In the genomic region with DNA sequence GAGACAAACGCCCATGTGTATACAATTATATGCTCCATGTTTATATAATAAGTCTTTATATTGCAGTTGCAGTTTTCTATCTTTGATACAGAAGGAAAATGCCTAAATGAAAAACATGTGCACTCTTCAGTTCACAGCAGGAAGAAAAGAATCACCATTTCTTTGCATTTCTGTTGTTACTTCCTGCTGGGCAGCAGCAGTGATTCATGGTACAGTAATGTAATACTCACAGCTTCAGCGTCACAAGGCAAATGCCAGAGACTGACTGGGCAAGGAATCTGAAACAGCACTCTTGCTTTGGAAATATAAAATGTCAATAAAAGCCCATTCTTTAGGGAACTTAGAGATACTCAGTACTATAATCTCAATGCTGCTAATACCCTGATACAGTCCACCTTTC, we compare ENCODE assay signal across 22 mouse cellular contexts. TPM values are rescaled to one million over a fixed set of nuclear protein-coding genes. Genes with fewer than 3 reads are reported as not detected.
DNase-seq lines count a peak whose midpoint lies in the region; ATAC-seq and TF ChIP-seq lines count a peak whose summit lies in the region.
"Had no signal": no experiment of that assay in that cellular context is flagged by ENCODE, and none has a peak within 500 bp of the region (broad histone marks: within the 10 kb centered on the region; RNA-seq: fewer than 3 reads in every experiment).

No protein-coding gene starts in this region.

- H3K27ac ChIP-seq in embryonic facial prominence, embryonic 13.5 days: peak overlapping the region; percentile 22
- no peak overlapping the region for H3K27ac ChIP-seq in limb, embryonic 14.5 days (replicated peaks; ENCODE audit: low read depth, low read length)
- H3K27ac ChIP-seq: hindbrain, embryonic 12.5 days; liver, embryonic 15.5 days; midbrain, embryonic 15.5 days; neural tube, embryonic 12.5 days had no signal

- H3K9me3 ChIP-seq in embryonic facial prominence, embryonic 13.5 days: 0 out of 2 replicates have a peak, but pooled peaks cover 3% of the 10 kb centered on the region
- H3K9me3 ChIP-seq in limb, embryonic 14.5 days (ENCODE audit: control insufficient read depth, low read length): no peaks in the 10 kb centered on the region; the same call in 1 of the 2 replicates
- H3K9me3 ChIP-seq: liver, embryonic 15.5 days; midbrain, embryonic 15.5 days; neural tube, embryonic 12.5 days had no signal

- WGBS in embryonic facial prominence, embryonic 13.5 days: 17% methylated on average over 2 of the region's 2 CpGs
- 21% methylated on average over 2 of the region's 2 CpGs for WGBS in limb, embryonic 14.5 days

- peaks cover 24% of the 10 kb centered on the region for H3K4me1 ChIP-seq in embryonic facial prominence, embryonic 13.5 days
- H3K4me1 ChIP-seq in limb, embryonic 14.5 days (ENCODE audit: control insufficient read depth, insufficient read depth, low read length): no peaks in the 10 kb centered on the region
- H3K4me1 ChIP-seq: hindbrain, embryonic 12.5 days; neural tube, embryonic 12.5 days had no signal

- H3ac ChIP-seq in C2C12 (ENCODE audit: control insufficient read depth, insufficient read length, low read depth): no peak overlapping the region

- no peak overlapping the region for H3K4me2 ChIP-seq in embryonic facial prominence, embryonic 13.5 days
- no peak overlapping the region for H3K4me2 ChIP-seq in limb, embryonic 14.5 days (replicated peaks; ENCODE audit: low read depth, low read length, severe bottlenecking)
- H3K4me2 ChIP-seq: hindbrain, embryonic 12.5 days; liver, embryonic 15.5 days; midbrain, embryonic 15.5 days; neural tube, embryonic 12.5 days had no signal

- no peak for TF ChIP-seq CTCF in C2C12 (IDR thresholded peaks at IDR 0.05; ENCODE audit: control insufficient read depth, insufficient read depth, insufficient read length)

- no peak for DNase-seq in frontal cortex, postnatal 36 days (ENCODE audit: low spot score in 2 of 2)
- DNase-seq in limb, embryonic 14.5 days (ENCODE audit: low spot score): peak; percentile 68
- no peak for DNase-seq in gastrocnemius, adult 18-20 months (ENCODE audit: low spot score)
- DNase-seq in layer of hippocampus, adult 8-10 months (ENCODE audit: low spot score in 2 of 2): no peak
- DNase-seq in spleen, adult 18-20 months: no peak
- DNase-seq: cerebellum, adult 11 months; cerebellum, postnatal 25 days; forebrain, postnatal 0 days; heart, adult 18-20 months; kidney, adult 18-20 months; kidney, postnatal 36 days; right cerebral cortex, postnatal 4 days; thymus, adult 2 months had no signal

- no peak overlapping the region for H3K4me3 ChIP-seq in C2C12 (ENCODE audit: insufficient read depth, poor library complexity, severe bottlenecking)
- no peak overlapping the region for H3K4me3 ChIP-seq in embryonic facial prominence, embryonic 13.5 days
- H3K4me3 ChIP-seq in limb, embryonic 14.5 days (replicated peaks; ENCODE audit: low read length): no peak overlapping the region
- H3K4me3 ChIP-seq: hindbrain, embryonic 12.5 days; liver, embryonic 15.5 days; midbrain, embryonic 15.5 days; neural tube, embryonic 12.5 days had no signal

- H3K27me3 ChIP-seq in C2C12 (ENCODE audit: control insufficient read depth, insufficient read depth, insufficient read length): no peaks in the 10 kb centered on the region
- H3K27me3 ChIP-seq in embryonic facial prominence, embryonic 13.5 days: no peaks in the 10 kb centered on the region
- no peaks in the 10 kb centered on the region for H3K27me3 ChIP-seq in limb, embryonic 14.5 days (ENCODE audit: control insufficient read depth, insufficient read depth, low read length)
- H3K27me3 ChIP-seq: hindbrain, embryonic 12.5 days; liver, embryonic 15.5 days; midbrain, embryonic 15.5 days; neural tube, embryonic 12.5 days had no signal

- no peak overlapping the region for H3K9ac ChIP-seq in embryonic facial prominence, embryonic 13.5 days
- H3K9ac ChIP-seq in limb, embryonic 14.5 days (ENCODE audit: low read depth, low read length, severe bottlenecking): no peak overlapping the region
- H3K9ac ChIP-seq: forebrain, postnatal 0 days; hindbrain, embryonic 12.5 days; liver, embryonic 15.5 days; midbrain, embryonic 15.5 days; neural tube, embryonic 12.5 days had no signal

- TF ChIP-seq POLR2A in limb, embryonic 14.5 days (IDR thresholded peaks at IDR 0.05; ENCODE audit: borderline replicate concordance, extremely low read depth, insufficient read depth, insufficient read length): no peak

- no peaks in the 10 kb centered on the region for H3K79me2 ChIP-seq in C2C12 (ENCODE audit: control insufficient read depth, insufficient read depth)

- H3K79me3 ChIP-seq in C2C12 (ENCODE audit: low read depth): no peaks in the 10 kb centered on the region

- ATAC-seq in frontal cortex, adult (ENCODE audit: low TSS enrichment): peak; percentile 34; the same call in 1 of the 2 replicates
- no peak for ATAC-seq in embryonic facial prominence, embryonic 13.5 days (ENCODE audit: insufficient number of reproducible peaks, insufficient read depth, low FRiP score, low TSS enrichment, low read depth)
- ATAC-seq in limb, embryonic 14.5 days (ENCODE audit: low FRiP score, low read depth): peak; percentile 26; the same call in 1 of the 2 replicates
- ATAC-seq: activated CD4-positive, CD25-positive, alpha-beta regulatory T cell, adult 4 months; CD4-positive, CD25-positive, alpha-beta regulatory T cell, adult 4 months; forebrain, postnatal 0 days; midbrain, embryonic 15.5 days had no signal

- no peaks in the 10 kb centered on the region for H3K36me3 ChIP-seq in C2C12 (ENCODE audit: control insufficient read depth, insufficient read depth)
- no peaks in the 10 kb centered on the region for H3K36me3 ChIP-seq in embryonic facial prominence, embryonic 13.5 days
- H3K36me3 ChIP-seq in limb, embryonic 14.5 days (ENCODE audit: control insufficient read depth, insufficient read depth, low read length): no peaks in the 10 kb centered on the region
- H3K36me3 ChIP-seq: hindbrain, embryonic 12.5 days; liver, embryonic 15.5 days; midbrain, embryonic 15.5 days; neural tube, embryonic 12.5 days had no signal

TF ChIP-seq in C2C12, 6 proteins besides CTCF, POLR2A, EP300 and RAD21:
- TF ChIP-seq USF1 (IDR thresholded peaks at IDR 0.05; ENCODE audit: low read depth): no peak
- TF ChIP-seq MAX (IDR thresholded peaks at IDR 0.05): peak; percentile 77
- no peak for TF ChIP-seq MYOD1 (IDR thresholded peaks at IDR 0.05; ENCODE audit: control insufficient read depth, insufficient read length, low read depth)
- no peak for TF ChIP-seq CEBPB (IDR thresholded peaks at IDR 0.05; ENCODE audit: low read depth)
- TF ChIP-seq MYOG (IDR thresholded peaks at IDR 0.05; ENCODE audit: control insufficient read depth, extremely low read depth, insufficient read length): no peak
- peak; percentile 66 for TF ChIP-seq FOSL1 (IDR thresholded peaks at IDR 0.05; ENCODE audit: insufficient read depth, low read length, poor library complexity, severe bottlenecking)

RNA-seq across cellular contexts. Expression of gene Map4k3, which starts 36.9 kb away (rescaled TPM):
- polyA plus RNA-seq in C2C12 (2012; fragmentation: generic; extraction: Trizol): 3.0 TPM
- polyA plus RNA-seq in embryonic facial prominence, embryonic 13.5 days (2015; fragmentation: Nextera tagmentation; extraction: Ambion mirVana): 23.7 and 31.7 TPM in 2 replicates
- 50.2 and 52.8 TPM in 2 replicates for polyA plus RNA-seq in limb, embryonic 14.5 days (2012; rRNA removed)
- 42.2 and 42.6 TPM in 2 replicates for polyA plus RNA-seq in limb, embryonic 14.5 days (2014; fragmentation: Nextera tagmentation; extraction: Ambion mirVana)
- total RNA-seq in gastrocnemius, adult 18-20 months (2021): 10 to 100 TPM; 11.8 to 14.9 TPM
- total RNA-seq in layer of hippocampus, adult 8-10 months (2022): 10 to 100 TPM; 78.0 to 94.1 (median 85.5) TPM
